Mouse (Mus musculus): ENCODE measurements around the gene Ifitm2. TPM values are rescaled to one million over a fixed set of nuclear protein-coding genes. Genes with fewer than 3 reads are reported as not detected.
A peak's percentile ranks its signal among the peaks of the same experiment; 100 is the strongest.

The Ifitm2 gene
- polyA plus RNA-seq, 1 experiment, result 47.7 TPM

- no peaks in the 10 kb centered on the region for H3K4me1 ChIP-seq (ENCODE audit: control insufficient read depth, insufficient read depth, low read length)
- H3K27ac ChIP-seq (ENCODE audit: insufficient read depth, low read length), result no peak overlapping the region
- TF ChIP-seq POLR2A (IDR thresholded peaks at IDR 0.05; ENCODE audit: extremely low read depth, insufficient read depth, low read length) (no peak), CTCF (IDR thresholded peaks at IDR 0.05; ENCODE audit: extremely low read depth, insufficient read depth, low read length) (no peak)
- H3K4me3 ChIP-seq (ENCODE audit: insufficient read depth, low read length), result no peak overlapping the region
Observed at GRCm38 (mm10) chr7:140946311-140946710, 9.5 kb downstream of the Ifitm2 start.

GRCm38 (mm10) chr7:140945247-140945646 is 10.5 kb downstream of the Ifitm2 start:
- no peak overlapping the region for H3K4me3 ChIP-seq (ENCODE audit: insufficient read depth, low read length)
- no peaks in the 10 kb centered on the region; the same call in 1 of the 2 replicates for H3K4me1 ChIP-seq (ENCODE audit: control insufficient read depth, insufficient read depth, low read length)
- no peak overlapping the region for H3K27ac ChIP-seq (ENCODE audit: insufficient read depth, low read length)
- TF ChIP-seq CTCF (IDR thresholded peaks at IDR 0.05; ENCODE audit: extremely low read depth, insufficient read depth, low read length), result no peak

GRCm38 (mm10) chr7:140944236-140944635 is 11.6 kb downstream of the Ifitm2 start:
- Histone ChIP-seq H3K4me1 (ENCODE audit: control insufficient read depth, insufficient read depth, low read length) (no peaks in the 10 kb centered on the region; the same call in 1 of the 2 replicates), H3K4me3 (ENCODE audit: insufficient read depth, low read length) (no peak overlapping the region), H3K27ac (ENCODE audit: insufficient read depth, low read length) (no peak overlapping the region)
- no peak for TF ChIP-seq POLR2A (IDR thresholded peaks at IDR 0.05; ENCODE audit: extremely low read depth, insufficient read depth, low read length)
- no peak for TF ChIP-seq CTCF (IDR thresholded peaks at IDR 0.05; ENCODE audit: extremely low read depth, insufficient read depth, low read length)

GRCm38 (mm10) chr7:140943356-140943755 is 12.4 kb downstream of the Ifitm2 start:
- no peak overlapping the region for H3K4me3 ChIP-seq (ENCODE audit: insufficient read depth, low read length)
- no peak overlapping the region for H3K27ac ChIP-seq (ENCODE audit: insufficient read depth, low read length)
- no peaks in the 10 kb centered on the region; the same call in 1 of the 2 replicates for H3K4me1 ChIP-seq (ENCODE audit: control insufficient read depth, insufficient read depth, low read length)
- no peak for TF ChIP-seq POLR2A (IDR thresholded peaks at IDR 0.05; ENCODE audit: extremely low read depth, insufficient read depth, low read length)
- TF ChIP-seq CTCF (IDR thresholded peaks at IDR 0.05; ENCODE audit: extremely low read depth, insufficient read depth, low read length), result no peak

- no peak overlapping the region for H3K27ac ChIP-seq (ENCODE audit: insufficient read depth, low read length)
- no peaks in the 10 kb centered on the region; the same call in 1 of the 2 replicates for H3K4me1 ChIP-seq (ENCODE audit: control insufficient read depth, insufficient read depth, low read length)
- no peak for TF ChIP-seq POLR2A (IDR thresholded peaks at IDR 0.05; ENCODE audit: extremely low read depth, insufficient read depth, low read length)
- no peak for TF ChIP-seq CTCF (IDR thresholded peaks at IDR 0.05; ENCODE audit: extremely low read depth, insufficient read depth, low read length)
- no peak overlapping the region for H3K4me3 ChIP-seq (ENCODE audit: insufficient read depth, low read length)
Observed at GRCm38 (mm10) chr7:140942811-140943210, 13.0 kb downstream of the Ifitm2 start.

- Histone ChIP-seq H3K4me1 (ENCODE audit: control insufficient read depth, insufficient read depth, low read length) (no peaks in the 10 kb centered on the region; the same call in 1 of the 2 replicates), H3K4me3 (ENCODE audit: insufficient read depth, low read length) (peak overlapping the region; percentile 47; the same call in 1 of the 2 replicates), H3K27ac (ENCODE audit: insufficient read depth, low read length) (peak overlapping the region; percentile 88)
- no peak for TF ChIP-seq CTCF (IDR thresholded peaks at IDR 0.05; ENCODE audit: extremely low read depth, insufficient read depth, low read length)
- TF ChIP-seq POLR2A (IDR thresholded peaks at IDR 0.05; ENCODE audit: extremely low read depth, insufficient read depth, low read length), result no peak
Observed at GRCm38 (mm10) chr7:140942341-140942740, 13.4 kb downstream of the Ifitm2 start.

- Histone ChIP-seq H3K4me3 (ENCODE audit: insufficient read depth, low read length) (peak within 1 kb of the TSS; percentile 47), H3K27ac (ENCODE audit: insufficient read depth, low read length) (peak within 1 kb of the TSS; percentile 88), H3K4me1 (ENCODE audit: control insufficient read depth, insufficient read depth, low read length) (no peaks in the 10 kb centered on the region; the same call in 1 of the 2 replicates)
- TF ChIP-seq CTCF (IDR thresholded peaks at IDR 0.05; ENCODE audit: extremely low read depth, insufficient read depth, low read length), result peak; percentile 65
- TF ChIP-seq POLR2A (IDR thresholded peaks at IDR 0.05; ENCODE audit: extremely low read depth, insufficient read depth, low read length), result no peak
Observed at GRCm38 (mm10) chr7:140941222-140942051, 14.3 kb downstream of the Ifitm2 start, which contains the start of gene Pgghg. Gene Pgghg, plus strand, starts transcription at chr7:140941391.

GRCm38 (mm10) chr7:140939669-140940171 is 16.1 kb downstream of the Ifitm2 start:
- Histone ChIP-seq H3K4me3 (ENCODE audit: insufficient read depth, low read length) (no peak overlapping the region), H3K27ac (ENCODE audit: insufficient read depth, low read length) (no peak overlapping the region), H3K4me1 (ENCODE audit: control insufficient read depth, insufficient read depth, low read length) (no peaks in the 10 kb centered on the region; the same call in 1 of the 2 replicates)
- TF ChIP-seq POLR2A (IDR thresholded peaks at IDR 0.05; ENCODE audit: extremely low read depth, insufficient read depth, low read length) (no peak), CTCF (IDR thresholded peaks at IDR 0.05; ENCODE audit: extremely low read depth, insufficient read depth, low read length) (no peak)

- Histone ChIP-seq H3K4me3 (ENCODE audit: insufficient read depth, low read length) (no peak overlapping the region), H3K27ac (ENCODE audit: insufficient read depth, low read length) (no peak overlapping the region), H3K4me1 (ENCODE audit: control insufficient read depth, insufficient read depth, low read length) (no peaks in the 10 kb centered on the region; the same call in 1 of the 2 replicates)
- TF ChIP-seq CTCF (IDR thresholded peaks at IDR 0.05; ENCODE audit: extremely low read depth, insufficient read depth, low read length) (no peak), POLR2A (IDR thresholded peaks at IDR 0.05; ENCODE audit: extremely low read depth, insufficient read depth, low read length) (no peak)
Observed at GRCm38 (mm10) chr7:140938896-140939295, 16.9 kb downstream of the Ifitm2 start.

- H3K4me3 ChIP-seq (ENCODE audit: insufficient read depth, low read length), result no peak overlapping the region
- TF ChIP-seq POLR2A (IDR thresholded peaks at IDR 0.05; ENCODE audit: extremely low read depth, insufficient read depth, low read length) (no peak), CTCF (IDR thresholded peaks at IDR 0.05; ENCODE audit: extremely low read depth, insufficient read depth, low read length) (no peak)
- no peak overlapping the region for H3K27ac ChIP-seq (ENCODE audit: insufficient read depth, low read length)
Observed at GRCm38 (mm10) chr7:140938436-140938835, 17.4 kb downstream of the Ifitm2 start.

More at GRCm38 (mm10) chr7:140938436-140938835, 17.4 kb downstream of the Ifitm2 start:
- H3K4me1 ChIP-seq (ENCODE audit: control insufficient read depth, insufficient read depth, low read length), result no peaks in the 10 kb centered on the region; the same call in 1 of the 2 replicates
